Mouse (Mus musculus) cortical plate, adult 2 months (tissue): ENCODE results near the gene Cpox.

Experiments used
- CTCF ChIP-seq: fragments of 200-500 bp; IDR thresholded peaks from 2 replicates; pipeline ENCODE4 v1.5.1; 2011; ENCODE audit warnings: mild to moderate bottlenecking, control low read depth, low read length; ENCODE audit not compliant: insufficient read depth; ENCODE audit errors: extremely low read depth
- POLR2A ChIP-seq: fragments of 200-500 bp; IDR thresholded peaks from 2 replicates; pipeline ENCODE4 v1.6.1; 2011; ENCODE audit warnings: mild to moderate bottlenecking, low read length, control low read depth; ENCODE audit not compliant: insufficient read depth; ENCODE audit errors: extremely low read depth

DNA sequence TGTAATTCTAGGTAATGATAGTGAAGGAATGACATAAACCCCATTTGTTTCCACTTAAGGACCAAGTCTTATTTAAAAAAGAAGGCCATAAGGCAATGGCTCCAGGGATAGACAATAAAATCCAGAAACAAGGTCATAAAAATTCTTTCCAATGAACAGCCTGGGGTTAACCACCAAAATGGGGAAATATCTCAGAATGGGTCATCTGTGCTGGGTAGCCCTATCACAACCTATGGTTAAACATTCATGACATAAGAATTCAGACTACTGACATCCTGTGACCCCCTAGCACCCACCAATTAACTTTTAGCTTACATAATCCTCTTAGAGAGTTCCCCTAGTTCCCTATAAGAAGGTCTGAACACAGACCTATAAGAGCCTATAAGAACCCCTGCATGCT lies 86.1 kb downstream of the Cpox start:
- no peak for TF ChIP-seq POLR2A
- TF ChIP-seq CTCF, result no peak
